ENCODE assay signal across 14 mouse cellular contexts in the genomic region with DNA sequence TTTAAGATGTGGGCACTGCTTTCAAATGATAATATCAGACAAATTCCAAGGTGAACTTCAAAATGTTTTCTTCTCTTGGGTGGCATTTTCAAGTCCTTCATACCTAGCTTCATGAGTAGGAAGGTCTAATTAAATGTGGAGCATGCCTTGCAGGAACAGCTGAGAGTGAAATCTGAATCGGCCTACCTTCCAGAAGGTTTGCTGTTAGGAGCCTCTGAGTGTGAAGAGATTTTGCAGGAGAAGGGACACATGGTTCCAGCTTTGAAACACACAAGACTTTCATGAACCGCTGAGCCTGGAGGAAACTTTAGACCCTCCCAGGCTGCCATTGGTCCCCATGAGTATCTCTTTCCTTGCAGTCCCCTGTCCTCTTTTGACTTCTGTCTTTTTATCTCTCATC.
"Had no signal": no experiment of that assay in that cellular context is flagged by ENCODE, and none has a peak within 500 bp of the region (broad histone marks: within the 10 kb centered on the region; RNA-seq: fewer than 3 reads in every experiment).

No protein-coding gene starts in this region.

- H3K27ac ChIP-seq: intestine, embryonic 15.5 days; kidney, embryonic 15.5 days; liver, embryonic 13.5 days; stomach, postnatal 0 days had no signal

- H3K4me3 ChIP-seq: intestine, embryonic 15.5 days; kidney, embryonic 15.5 days; liver, embryonic 13.5 days had no signal

- DNase-seq: kidney, adult 11 months; kidney, adult 8-10 months; kidney, postnatal 10 days; kidney, postnatal 36 days; liver, embryonic 13.5 days; lung, adult 2 months; lung, postnatal 14 days; lung, postnatal 4 days; midbrain, embryonic 14.5 days; thymus, adult 18-20 months; thymus, postnatal 36 days had no signal

- ATAC-seq: intestine, embryonic 15.5 days had no signal
